Mouse (Mus musculus) lung, adult 18-20 months (tissue): Measurements from ENCODE around the gene Baiap2.
A peak's percentile ranks its signal among the peaks of the same experiment; 100 is the strongest.

Experiments
- DNase-seq, 2 experiments: peaks; one replicate each; pipeline ENCODE4 v3.0.0; 2022; ENCODE audit warnings: mixed read lengths in 2 of 2

The Baiap2 gene

DNA sequence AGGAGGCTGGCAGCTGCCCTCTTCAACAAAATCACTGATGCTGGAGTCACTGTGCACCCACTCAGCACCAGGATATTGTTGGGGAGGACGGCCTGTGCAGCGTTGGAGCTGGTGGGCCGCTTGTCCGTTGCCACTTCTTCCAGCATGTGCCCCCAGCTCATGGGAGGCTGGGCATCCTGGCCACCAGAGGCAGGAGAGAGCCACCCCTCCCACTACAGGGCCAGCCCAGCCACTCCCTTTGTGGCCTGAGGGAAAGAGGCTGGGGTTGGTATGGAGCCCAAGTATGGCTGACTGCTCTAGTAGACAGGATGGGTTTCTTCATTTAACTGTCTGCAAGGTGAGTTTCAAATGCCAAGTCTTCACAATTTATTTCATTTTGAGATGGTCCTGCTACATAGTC lies 72.2 kb downstream of the Baiap2 start:
- no peak for DNase-seq

DNA sequence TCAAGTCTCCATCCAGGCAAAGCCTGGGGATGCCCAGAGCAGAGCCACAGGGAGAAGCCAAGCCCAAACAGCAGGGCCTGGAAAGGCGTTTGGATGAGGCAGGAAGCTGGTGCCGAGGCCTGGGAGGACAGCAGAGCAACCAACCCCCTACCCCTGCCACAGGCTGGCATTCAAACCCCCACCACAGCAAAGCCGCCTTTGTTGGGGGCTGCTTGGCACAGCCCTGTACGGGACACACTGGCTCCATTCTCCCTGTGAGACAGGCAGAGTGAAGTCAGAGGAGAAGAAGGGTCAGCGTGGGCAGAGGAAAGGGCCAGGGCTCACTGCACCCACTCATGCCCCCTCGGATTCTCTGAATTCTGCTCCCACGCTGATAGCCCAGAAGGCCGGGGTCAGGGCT lies 74.4 kb downstream of the Baiap2 start:
- no peak for DNase-seq

DNA sequence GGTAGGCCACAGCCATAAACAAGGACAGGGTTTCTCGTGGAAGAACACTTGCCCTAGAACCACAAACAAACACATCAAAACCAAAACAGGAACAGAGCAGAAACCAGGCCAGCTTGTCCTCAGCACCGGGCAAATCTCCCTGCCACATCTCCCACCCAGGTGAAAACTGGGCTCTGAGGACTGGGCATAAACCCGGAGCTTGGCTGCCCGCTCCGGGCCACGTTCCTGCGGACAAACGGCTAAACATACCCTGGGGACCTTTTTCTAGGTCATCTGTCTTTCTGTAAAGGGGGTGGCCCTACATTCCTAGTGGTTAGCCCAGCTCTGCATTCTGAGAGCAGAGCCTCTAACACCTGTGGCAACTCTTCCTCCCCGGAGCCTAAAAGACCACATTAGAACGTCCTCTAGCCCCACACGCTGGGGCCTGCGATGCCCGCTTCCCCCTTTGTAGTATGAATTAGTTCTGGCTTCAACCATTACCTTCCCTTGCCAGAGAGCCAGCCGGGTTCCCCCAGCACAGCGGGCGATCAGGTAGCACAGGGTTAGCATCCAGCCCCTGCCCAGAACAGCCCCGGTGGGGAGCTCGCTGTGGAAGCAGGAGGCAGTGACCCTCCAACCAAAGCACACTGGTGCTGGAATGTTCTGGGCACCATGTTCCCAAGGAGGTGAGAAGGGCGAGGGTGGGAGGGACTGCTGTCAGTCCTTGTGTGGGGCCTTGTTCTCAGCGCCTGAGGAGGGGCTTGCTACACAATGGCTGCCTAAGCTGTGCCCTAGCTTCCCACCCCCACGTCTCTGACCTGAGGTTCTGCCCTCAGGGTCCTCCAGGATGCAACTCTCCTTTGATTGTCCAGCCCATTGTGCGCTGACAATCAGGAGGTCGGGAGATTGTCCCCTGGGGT lies 77.2 kb downstream of the Baiap2 start:
- DNase-seq, result no peak

DNA sequence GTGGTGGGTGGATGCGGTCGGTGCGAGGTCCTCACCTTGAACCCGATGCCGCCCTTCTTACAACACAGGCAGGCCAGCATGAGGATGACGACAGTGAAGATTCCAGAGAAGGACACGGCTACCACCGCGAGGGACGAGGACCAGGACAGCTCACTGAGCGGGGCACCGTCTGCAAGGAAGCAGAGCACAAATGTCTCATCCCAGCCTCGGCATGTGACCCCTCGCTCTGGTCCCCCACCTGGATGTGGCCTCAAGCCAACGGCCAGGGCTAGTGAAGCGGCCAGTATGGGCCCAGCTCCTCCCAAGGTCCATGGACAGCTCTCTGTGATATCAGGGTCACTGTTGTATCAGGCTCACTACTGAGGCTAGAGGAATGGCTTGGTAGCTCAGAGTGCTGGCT lies 78.8 kb downstream of the Baiap2 start:
- DNase-seq, result no peak

DNA sequence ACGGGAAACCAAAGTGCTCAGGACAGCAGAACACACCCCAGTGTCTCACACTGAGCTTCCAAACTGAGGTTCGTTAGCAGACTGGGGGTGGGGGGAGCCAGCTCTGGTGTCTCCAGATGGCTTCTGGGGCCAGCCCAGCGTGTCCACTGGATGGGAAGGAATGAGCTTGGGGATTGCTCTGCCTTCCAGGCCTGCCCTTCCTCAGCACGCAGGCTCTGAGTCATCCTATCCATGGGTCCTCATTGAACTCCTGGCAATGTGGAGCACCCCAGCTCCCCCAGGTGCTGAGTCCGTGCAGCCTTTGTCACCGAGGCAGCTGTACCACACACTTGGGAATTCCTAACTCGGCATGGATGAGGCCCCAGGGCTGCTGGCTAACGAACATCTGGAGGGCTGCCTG lies 79.7 kb downstream of the Baiap2 start:
- no peak for DNase-seq

DNA sequence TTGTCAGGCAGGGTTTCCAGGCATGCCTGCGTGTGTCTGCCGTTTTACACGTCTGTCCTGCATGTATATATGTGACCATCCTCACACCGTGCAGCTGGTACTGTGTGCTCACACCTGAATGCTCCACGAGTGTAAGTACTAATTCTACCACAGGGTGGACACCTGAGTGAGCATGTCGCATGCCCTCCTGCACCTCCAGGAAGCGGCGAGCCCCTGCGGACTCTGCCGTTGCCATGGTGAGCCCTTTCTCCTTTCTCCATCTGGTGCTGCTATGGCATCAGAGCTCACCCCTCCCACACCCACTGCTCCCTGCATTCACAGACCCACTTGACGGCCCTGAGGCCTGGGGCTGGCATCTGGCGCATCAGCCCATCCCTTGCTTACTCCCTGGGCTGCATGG lies 80.3 kb downstream of the Baiap2 start:
- no peak for DNase-seq

DNA sequence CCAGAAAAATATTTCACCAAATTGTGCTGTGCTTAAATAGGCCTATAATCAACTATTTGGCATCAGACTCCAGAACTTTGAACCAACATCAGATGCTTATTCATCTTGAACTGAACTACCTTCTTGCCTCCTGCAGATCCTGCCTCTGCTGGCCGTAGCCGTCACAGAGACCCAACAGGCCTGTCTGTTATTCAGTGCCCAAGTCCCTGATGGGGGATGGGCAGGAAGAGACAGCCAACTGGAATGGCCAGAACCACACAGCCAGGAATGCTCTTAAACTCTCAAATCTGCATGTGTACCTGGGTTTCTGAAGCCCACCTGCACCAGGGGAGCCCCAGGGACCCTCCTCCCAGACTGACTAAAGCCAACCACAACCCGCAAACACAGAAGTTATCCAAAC lies 84.4 kb downstream of the Baiap2 start:
- DNase-seq, result no peak

DNA sequence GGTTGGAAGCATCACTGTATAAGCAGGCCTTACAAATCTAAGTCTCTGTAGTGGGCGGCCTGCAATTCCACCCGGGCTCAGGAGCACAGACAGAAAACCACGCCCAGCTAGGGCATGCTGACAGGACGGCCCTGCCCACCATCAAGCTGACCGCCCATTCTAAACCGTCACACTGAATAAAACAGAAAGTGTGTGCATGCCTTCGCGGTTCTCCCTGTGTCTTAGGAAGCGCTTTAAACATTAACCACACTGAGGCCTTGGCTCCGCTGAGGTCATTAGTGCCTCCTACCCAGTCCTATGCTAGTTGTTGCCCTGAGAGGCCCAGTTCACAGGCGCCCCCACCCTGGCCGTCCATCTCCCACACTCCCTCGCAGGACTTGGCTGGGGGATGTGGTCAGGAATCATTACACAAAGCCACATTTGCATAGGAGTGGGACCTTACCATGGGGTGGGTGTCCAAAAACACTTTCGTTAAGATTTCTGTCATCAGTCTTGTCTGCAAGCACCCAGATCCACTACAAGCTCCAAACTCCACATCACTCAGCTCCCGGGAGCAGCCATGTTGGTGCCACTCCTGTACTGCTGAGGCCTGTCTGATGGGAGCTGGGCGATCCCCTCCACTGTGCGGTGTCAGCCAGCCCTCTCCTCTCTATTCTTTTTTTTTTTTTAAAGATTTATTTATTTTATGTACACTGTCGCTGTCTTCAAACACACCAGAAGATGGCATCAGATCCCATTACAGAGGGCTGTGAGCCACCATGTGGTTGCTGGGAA lies 85.9 kb downstream of the Baiap2 start:
- DNase-seq, result no peak

DNA sequence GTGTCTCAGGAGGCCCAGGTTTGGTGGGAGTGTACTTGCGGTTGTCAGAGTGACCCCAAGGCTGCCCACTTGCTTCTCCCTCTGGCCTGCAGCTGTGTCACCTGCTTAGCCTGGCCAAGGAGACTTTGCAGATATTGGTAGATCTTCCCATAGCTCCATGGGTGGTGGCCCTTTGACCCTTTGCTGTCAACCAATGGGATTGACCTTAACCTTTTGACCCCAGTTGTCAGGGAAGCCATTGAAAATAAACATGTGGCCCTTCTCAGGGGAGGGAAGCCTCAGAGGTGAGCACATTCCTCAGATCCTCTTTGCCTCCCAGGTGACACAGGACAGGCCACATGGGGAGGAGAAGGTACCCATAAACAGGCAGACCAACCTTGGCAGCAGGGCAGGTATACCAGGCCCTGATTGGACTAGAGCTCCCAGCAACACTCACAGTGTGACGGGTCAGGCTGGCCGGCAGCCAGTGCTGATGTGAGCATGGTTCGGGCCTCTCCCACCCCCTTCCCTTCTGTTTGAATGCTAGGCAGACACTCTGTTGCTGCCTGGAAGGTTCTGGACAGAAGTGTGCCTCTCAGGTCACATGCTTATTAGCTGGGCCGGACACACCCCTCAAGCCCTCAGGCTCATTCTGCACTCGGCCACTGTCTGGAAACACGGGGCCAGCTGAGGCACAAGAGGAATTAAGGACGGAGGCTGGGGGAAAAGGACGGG lies 87.0 kb downstream of the Baiap2 start:
- DNase-seq, result no peak

DNA sequence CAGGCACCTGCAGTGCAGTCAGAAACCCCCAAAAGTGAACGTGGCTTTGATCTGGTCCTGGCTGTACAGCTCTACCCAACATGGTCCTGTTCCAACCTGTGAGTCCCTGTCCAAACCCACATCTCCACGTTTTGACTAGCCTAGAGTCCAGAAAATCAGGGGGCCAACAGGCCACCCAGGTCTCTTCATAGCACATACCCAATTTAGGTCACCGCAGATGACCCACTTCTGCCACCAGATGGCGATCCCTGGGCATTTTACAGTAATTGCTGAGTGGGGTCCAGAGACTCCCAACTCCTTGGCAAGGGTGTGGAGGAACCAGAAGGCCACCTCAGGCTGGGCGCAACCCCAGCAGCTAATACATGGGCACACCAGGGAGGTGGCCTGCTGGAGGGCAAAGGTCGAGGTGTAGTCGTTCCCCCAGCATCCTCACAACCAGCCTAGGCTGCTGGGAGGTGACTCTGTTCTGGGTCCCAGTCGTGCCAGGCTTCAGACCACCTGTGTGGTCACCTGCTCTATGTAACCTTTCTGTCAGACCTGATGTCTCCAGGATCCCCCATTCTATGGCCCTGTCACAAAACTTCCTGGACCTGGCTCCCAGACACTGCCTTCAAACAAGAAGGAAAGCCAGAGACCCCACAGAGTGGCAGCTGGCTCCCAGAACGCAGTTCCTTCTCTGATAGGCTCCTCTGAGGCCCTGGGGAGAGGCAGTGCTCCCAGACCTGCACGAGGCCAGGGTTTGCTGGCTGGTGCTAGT lies 87.8 kb downstream of the Baiap2 start:
- DNase-seq, result peak; percentile 46 to 58

DNA sequence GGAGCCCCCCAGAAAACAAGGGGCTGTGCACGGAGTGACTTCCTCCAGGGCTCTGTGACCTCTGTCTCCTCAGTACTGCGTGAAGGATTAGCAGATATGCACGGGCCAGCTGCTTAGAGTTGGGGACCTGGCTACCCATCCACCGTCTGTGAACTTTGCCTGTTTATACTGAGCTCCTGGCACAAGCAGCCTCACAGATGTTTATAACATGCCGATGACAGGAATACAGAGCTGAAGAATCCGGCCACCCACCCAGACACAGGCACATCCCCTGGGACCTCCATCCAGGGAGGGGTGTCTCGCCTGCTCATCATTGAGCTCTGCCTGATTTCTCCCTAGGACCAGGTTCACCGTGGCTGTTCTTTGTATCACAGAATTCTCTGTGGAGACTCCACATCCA lies 89.5 kb downstream of the Baiap2 start:
- no peak for DNase-seq

DNA sequence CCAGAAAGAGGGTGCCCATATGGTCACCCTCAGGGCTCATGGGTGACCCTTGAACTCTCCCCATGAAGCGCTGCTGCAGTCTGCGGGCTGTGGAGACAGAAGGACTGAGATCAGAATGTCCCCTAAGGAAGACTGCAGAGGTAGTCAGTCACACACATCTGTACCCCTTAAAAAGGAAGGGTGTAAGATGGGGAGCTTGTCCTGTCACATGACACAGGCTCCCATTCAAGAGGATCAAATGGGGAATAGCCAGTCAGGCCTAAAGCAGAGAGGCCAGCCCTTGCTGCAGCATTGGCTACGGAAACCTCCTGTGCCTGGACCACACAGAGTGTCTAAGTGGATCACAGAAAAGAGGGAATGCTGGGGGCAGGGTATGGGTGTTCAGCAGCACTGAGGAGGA lies 90.9 kb downstream of the Baiap2 start:
- no peak for DNase-seq

DNA sequence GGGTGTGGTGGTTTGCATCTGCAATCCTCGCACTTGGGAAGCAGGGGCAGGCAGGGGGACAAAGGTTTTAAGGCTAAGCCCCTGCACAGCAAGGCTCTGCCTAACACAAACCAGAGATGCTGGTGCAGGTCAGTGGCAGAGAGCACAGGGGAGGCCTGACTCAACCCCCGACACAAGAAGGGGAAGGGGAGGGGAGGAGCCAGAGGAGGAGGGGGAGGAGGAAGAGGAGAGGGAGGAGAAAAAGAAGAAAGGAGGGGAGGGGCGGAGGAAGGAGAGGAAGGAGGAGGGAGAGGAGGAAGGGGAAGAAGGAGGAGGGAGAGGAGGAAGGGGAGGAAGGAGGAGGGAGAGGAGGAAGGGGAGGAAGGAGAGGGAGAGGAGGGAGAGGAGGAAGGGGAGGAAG lies 91.7 kb downstream of the Baiap2 start:
- no peak for DNase-seq

DNA sequence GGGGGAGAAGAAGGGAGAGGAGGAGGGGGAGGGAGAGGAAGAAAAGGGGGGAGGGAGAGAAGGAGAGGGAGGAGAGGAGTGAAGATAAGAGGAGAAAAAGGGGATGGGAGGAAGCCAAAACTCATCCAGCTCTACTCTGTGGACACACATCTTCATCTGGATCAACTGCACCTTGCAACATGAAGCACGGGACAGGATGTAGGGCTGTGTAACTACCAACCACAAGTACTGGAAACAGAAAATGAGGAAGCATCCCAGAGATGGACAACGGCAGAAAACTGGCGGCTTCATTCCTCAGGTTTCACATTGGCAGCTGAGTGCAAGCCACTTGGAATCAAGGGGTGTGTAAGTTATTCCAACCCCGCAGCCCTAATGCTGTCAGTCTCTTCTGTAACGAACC lies 92.2 kb downstream of the Baiap2 start:
- DNase-seq, result no peak

DNA sequence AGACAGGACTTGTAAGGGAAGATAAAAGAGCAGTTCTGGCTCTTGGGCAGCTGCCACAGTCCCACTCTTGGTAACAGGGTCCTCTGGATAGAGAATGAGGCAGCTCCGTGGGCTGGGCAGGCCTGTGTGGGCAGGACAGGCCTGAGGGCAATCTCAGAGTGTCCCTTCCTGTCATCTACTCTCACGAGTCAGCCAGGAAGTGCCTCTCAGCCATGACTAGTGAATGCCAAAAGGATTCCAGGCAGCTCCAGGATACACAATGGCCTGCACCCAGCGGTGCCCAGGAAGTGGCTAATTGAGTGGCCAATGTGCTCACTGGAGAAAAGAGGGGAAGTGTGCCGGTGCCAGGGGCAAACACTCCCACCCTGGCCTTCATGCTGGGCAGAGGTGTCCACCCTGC lies 97.0 kb downstream of the Baiap2 start:
- peak; percentile 57 to 78 for DNase-seq

DNA sequence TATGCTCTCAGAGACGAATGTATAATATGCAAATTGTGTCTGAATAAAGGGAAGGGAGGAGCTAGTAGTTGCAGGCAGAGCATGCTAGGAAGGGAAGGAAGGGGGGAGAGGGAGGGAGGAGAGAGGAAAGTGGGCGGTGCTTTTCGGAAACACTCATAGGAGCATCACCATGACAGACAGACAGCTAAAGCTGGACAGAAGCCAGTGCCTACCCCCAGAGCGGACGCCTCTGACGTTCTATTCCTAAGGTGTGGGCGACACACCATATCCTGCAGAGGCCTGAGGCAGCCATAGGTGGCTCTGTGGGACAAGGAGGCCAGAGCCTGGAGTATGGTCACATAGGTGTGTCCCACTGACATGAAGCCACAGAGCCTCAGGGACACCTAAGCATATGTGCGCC lies 97.9 kb downstream of the Baiap2 start:
- peak; percentile 40 to 56 for DNase-seq

DNA sequence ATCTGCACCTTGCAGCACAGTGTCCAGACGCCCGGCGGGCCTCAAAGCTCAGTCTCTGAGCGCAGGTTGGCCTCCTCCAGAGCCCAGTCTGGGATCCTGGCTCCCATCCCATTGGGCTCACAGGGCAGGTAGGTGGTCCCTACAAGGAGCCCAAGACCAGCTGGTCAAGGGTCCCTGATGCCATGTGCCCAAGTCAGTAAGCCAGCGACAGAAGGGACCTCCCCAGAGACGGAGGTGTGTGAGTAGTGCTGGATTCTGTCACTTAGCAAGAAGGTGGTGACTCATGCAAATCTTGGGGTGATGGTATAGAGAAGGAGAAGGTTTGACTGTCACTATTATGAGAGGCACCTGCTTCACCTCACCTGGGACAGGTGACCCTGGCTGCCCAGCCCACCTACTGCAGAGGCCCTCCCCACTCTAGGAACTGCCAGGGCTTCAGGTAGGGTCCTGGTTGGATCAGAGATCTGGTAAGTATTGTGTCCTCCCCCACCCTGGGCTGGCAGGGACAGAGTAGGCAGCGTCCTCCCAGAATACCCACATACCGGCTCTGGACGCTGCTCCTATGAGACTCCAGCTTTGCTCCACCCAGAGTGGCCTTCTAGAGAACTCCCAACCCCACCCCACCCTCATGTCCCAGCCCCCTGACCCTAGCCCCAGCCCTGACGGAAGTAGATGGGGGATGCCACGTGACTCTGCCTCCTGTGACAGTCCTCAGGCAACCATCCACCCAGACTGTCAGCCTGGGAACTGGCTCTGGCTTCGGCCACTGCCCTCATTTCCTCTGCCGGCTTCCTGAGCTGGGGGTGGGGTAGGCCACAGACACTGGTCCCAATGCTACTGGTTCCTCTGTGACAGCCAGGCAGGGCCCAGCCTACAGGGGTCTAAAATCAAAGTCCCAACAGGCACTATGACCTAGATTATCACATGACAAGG lies 98.9 kb downstream of the Baiap2 start:
- peak; percentile 88 to 93 for DNase-seq

DNA sequence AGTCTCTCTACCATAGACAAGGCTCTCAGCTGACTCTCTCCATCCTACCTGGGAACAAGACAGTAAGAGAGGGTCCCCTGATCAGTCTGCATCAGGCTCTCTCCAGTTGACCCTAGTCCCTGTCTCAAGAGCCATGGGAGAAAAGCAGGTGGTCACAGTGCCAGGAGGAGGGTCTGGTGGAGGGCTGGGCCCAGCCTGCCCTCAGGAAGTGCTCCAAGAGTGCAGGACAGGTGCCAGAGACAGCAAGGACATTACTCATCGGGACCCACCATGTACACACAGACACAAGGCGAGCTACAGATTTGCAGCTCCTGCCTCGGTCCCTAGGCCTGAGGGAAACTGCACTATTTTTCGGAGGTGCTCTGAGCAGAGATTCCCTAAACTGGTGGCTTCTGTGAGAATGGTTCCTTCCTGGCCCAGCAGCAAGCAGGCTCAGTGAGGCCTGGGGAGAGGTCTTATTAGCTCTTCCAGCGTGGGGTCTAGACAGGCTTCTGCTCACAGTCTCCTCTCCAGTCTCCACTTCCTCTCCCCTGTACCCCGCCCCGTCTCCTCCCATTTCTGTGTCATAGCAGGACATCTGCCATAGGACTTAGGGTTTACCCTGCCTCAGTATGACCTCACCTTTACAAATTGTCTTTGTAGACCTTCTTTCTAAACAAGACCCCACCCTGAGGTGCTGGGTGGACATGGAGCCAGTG lies 99.7 kb downstream of the Baiap2 start:
- peak in 1 of 2 experiments; percentile 65 for DNase-seq

DNA sequence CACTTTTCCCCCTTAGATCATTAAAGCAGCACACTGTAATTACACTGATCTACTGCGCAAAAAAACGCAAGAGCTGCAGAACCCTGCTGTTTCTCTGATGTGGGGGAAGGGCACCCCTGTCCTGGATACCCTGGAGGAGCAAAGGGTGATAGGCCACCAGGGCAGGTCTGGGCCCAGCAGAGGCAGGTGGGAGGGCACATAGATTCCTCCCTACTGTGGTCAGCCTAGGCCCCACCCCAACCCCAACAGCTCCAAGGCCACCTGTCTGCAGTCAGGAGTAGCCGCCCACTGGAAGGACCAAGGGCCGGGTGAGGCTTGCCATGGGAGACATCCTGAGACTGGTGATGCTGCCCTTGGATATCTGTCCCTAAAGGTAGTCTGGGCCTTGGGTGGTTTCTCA lies 102.8 kb downstream of the Baiap2 start:
- no peak for DNase-seq

DNA sequence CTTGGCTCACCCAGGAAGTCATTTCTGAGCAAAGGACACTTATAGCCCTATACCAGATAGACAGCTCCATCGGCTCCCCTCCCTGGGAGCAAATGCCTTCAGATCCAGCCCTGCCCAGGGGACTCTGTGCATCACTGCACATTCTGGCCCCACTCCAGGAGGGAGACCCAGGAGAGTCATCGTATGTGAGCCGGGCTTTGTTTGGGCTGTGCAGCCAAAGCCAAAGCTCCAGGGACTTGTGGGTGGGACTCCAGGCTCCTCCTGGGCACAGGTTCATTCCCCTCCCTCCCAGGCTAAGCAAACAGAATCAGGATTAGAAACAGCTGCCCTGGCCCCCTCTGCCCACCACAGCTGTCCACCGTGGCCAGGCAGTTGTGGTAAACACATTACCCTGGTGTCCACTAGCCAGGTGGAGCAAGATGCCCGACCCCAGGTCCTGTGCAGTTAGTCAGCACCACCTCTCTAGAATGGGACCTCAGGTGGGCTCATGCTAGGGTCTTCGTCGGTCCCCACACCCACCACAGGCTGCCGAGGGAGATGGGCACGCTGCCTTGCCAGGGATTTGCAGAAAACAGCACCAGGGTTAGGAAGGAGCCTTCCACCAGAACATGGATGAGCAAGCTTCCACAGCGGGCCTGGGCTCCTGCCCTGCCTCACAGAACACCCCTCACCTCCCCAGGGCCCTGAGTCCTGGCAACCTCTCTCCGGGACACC lies 103.4 kb downstream of the Baiap2 start:
- DNase-seq, result no peak
